Mouse (Mus musculus): ENCODE results near the gene Aicda.

DNA sequence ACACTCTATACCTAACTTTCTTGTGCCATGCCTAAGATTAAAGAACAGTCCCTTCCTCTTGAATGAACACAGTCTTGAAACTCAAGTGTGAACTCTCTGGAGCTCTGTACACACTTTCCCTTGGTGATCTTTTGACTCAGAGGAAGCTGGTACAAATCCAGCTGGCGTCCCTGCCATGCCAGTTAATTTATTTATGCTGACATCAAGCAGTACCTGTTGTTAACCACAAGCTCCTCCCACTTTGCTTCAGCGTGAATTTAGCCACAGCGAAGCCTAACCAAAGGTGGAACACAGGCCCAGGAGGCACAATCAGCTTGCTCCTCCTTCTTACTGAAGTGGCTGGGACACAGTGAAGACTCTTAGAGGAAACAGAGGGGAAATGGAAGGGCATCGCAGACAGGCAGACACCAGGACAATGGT is 20.7 kb upstream of the Aicda start:
- no peak for TF ChIP-seq POLR2A (IDR thresholded peaks at IDR 0.05; ENCODE audit: borderline replicate concordance, control insufficient read depth, low read depth, low read length)
- TF ChIP-seq CTCF (IDR thresholded peaks at IDR 0.05; ENCODE audit: control insufficient read depth, insufficient read depth, low read length), result no peak
